Mouse (Mus musculus) thymus, postnatal 14 days (tissue): Measurements from ENCODE around the gene Hsf2bp.

ENCODE experiments used
- DNase-seq: peaks from one replicate; pipeline ENCODE4 v3.0.0; 2021

Gene Hsf2bp

GRCm38 (mm10) chr17:31977131-31977530 is 59.0 kb downstream of the Hsf2bp start:
- DNase-seq, result no peak

- no peak for DNase-seq
Measured at GRCm38 (mm10) chr17:31976501-31976900, 59.6 kb downstream of the Hsf2bp start.

GRCm38 (mm10) chr17:31974694-31975093 is 61.5 kb downstream of the Hsf2bp start:
- DNase-seq, result no peak

- no peak for DNase-seq
Measured at GRCm38 (mm10) chr17:31973664-31974230, 62.4 kb downstream of the Hsf2bp start.

GRCm38 (mm10) chr17:31970890-31971289 is 65.3 kb downstream of the Hsf2bp start:
- no peak for DNase-seq

- no peak for DNase-seq
Measured at GRCm38 (mm10) chr17:31968801-31969200, 67.3 kb downstream of the Hsf2bp start.

GRCm38 (mm10) chr17:31967311-31967710 is 68.8 kb downstream of the Hsf2bp start:
- DNase-seq, result no peak

GRCm38 (mm10) chr17:31966566-31966965 is 69.6 kb downstream of the Hsf2bp start:
- DNase-seq, result no peak

GRCm38 (mm10) chr17:31965623-31966022 is 70.5 kb downstream of the Hsf2bp start:
- no peak for DNase-seq

GRCm38 (mm10) chr17:31962930-31963329 is 73.2 kb downstream of the Hsf2bp start:
- DNase-seq, result no peak

- DNase-seq, result no peak
Measured at GRCm38 (mm10) chr17:31962281-31962680, 73.9 kb downstream of the Hsf2bp start.

- no peak for DNase-seq
Measured at GRCm38 (mm10) chr17:31954551-31955140, 81.5 kb downstream of the Hsf2bp start.

GRCm38 (mm10) chr17:31949076-31949475 is 87.1 kb downstream of the Hsf2bp start:
- DNase-seq, result no peak

- DNase-seq, result no peak
Measured at GRCm38 (mm10) chr17:31946436-31946835, 89.7 kb downstream of the Hsf2bp start.

GRCm38 (mm10) chr17:31943881-31944539 is 92.1 kb downstream of the Hsf2bp start:
- no peak for DNase-seq

GRCm38 (mm10) chr17:31941616-31942015 is 94.5 kb downstream of the Hsf2bp start:
- DNase-seq, result no peak

- no peak for DNase-seq
Measured at GRCm38 (mm10) chr17:31940607-31941006, 95.5 kb downstream of the Hsf2bp start.

GRCm38 (mm10) chr17:31939292-31940060 is 96.7 kb downstream of the Hsf2bp start:
- no peak for DNase-seq

GRCm38 (mm10) chr17:31938539-31939260 is 97.4 kb downstream of the Hsf2bp start:
- DNase-seq, result no peak

- DNase-seq, result no peak
Measured at GRCm38 (mm10) chr17:31937141-31937554, 99.0 kb downstream of the Hsf2bp start.

- no peak for DNase-seq
Measured at GRCm38 (mm10) chr17:31935841-31936240, 100.3 kb downstream of the Hsf2bp start.

- DNase-seq, result no peak
Measured at GRCm38 (mm10) chr17:31935091-31935830, 100.9 kb downstream of the Hsf2bp start.
